Mouse (Mus musculus) ES-E14 (cell line): ENCODE measurements at regions not wholly inside any gene's neighbourhood (a gene's known extent, or its start where the extent isn't known, plus 50 kb on each side); places are given as distances from the start of the nearest gene placed in this dataset.

ENCODE experiments used
- DNase-seq: peaks from one replicate; pipeline ENCODE4 v3.0.0-alpha.2; 2013; ENCODE audit warnings: low read depth, low spot score
- H3K27ac ChIP-seq: 2 replicates; pipeline ENCODE4 v1.5.1; 2012; ENCODE audit warnings: low read depth, mild to moderate bottlenecking, low read length, moderate library complexity, mixed read lengths; ENCODE audit not compliant: poor library complexity, insufficient read depth, severe bottlenecking
- H3K36me3 ChIP-seq: 2 replicates; pipeline ENCODE4 v1.6.1; 2012; ENCODE audit warnings: mild to moderate bottlenecking, low read length, moderate library complexity, mixed read lengths; ENCODE audit not compliant: control insufficient read depth, poor library complexity, insufficient read depth, severe bottlenecking
- H3K4me1 ChIP-seq, 2 experiments: fragments of 150-350 bp in 1 of 2; sonication (generic) in 1 of 2; 2 replicates each; pipeline ENCODE4 v1.6.1; 2012; ENCODE audit warnings: low read length in 2 of 2, mild to moderate bottlenecking in 1 of 2, mixed read lengths in 1 of 2; ENCODE audit not compliant: control insufficient read depth in 2 of 2, insufficient read depth in 2 of 2, poor library complexity in 1 of 2
- H3K4me3 ChIP-seq, 2 experiments: fragments of 150-350 bp in 1 of 2; sonication (generic) in 1 of 2; 2 replicates each; pipeline ENCODE4 v1.5.1; 2012; ENCODE audit warnings: low read length in 2 of 2, low read depth in 1 of 2, mild to moderate bottlenecking in 1 of 2, mixed read lengths in 1 of 2; ENCODE audit not compliant: insufficient read depth in 1 of 2, poor library complexity in 1 of 2, severe bottlenecking in 1 of 2
- H3K9ac ChIP-seq: 2 replicates; pipeline ENCODE4 v1.6.1; 2012; ENCODE audit warnings: low read depth, mild to moderate bottlenecking, low read length, mixed read lengths; ENCODE audit not compliant: poor library complexity, insufficient read depth, severe bottlenecking
- H3K9me3 ChIP-seq: fragments of 150-350 bp; sonication (generic); 2 replicates; pipeline ENCODE4 v1.6.1; 2012; ENCODE audit warnings: low read depth, mild to moderate bottlenecking, low read length; ENCODE audit not compliant: control insufficient read depth, insufficient read depth
- CHD2 ChIP-seq: IDR thresholded peaks from 2 replicates; pipeline ENCODE4 v1.6.1; 2014; ENCODE audit warnings: mild to moderate bottlenecking, low read depth, low read length, inconsistent platforms
- HCFC1 ChIP-seq: IDR thresholded peaks from 2 replicates; pipeline ENCODE4 v1.6.1; 2012; ENCODE audit warnings: low read length, inconsistent platforms, borderline replicate concordance; ENCODE audit not compliant: insufficient read depth
- MAFK ChIP-seq: IDR thresholded peaks from 2 replicates; pipeline ENCODE4 v1.6.1; 2014; ENCODE audit warnings: mild to moderate bottlenecking, low read depth, low read length, inconsistent platforms; ENCODE audit not compliant: insufficient read depth
- ZC3H11A ChIP-seq: IDR thresholded peaks from 2 replicates; pipeline ENCODE4 v1.6.1; 2012; ENCODE audit warnings: low read depth, mild to moderate bottlenecking, inconsistent platforms, low read length, borderline replicate concordance
- ZNF384 ChIP-seq: IDR thresholded peaks from 2 replicates; pipeline ENCODE4 v1.6.1; 2012; ENCODE audit warnings: low read depth, low read length, inconsistent platforms
- in situ Hi-C, 2 experiments: fragments of 600-800 bp; cut with MboI; formaldehyde crosslinking; loops; one replicate each; pipeline ENCODE4 v1.15.1; 2025; ENCODE audit warnings: low sequenced_read_pairs in 2 of 2, inconsistent platforms in 1 of 2; ENCODE audit not compliant: unreplicated experiment in 2 of 2

DNA sequence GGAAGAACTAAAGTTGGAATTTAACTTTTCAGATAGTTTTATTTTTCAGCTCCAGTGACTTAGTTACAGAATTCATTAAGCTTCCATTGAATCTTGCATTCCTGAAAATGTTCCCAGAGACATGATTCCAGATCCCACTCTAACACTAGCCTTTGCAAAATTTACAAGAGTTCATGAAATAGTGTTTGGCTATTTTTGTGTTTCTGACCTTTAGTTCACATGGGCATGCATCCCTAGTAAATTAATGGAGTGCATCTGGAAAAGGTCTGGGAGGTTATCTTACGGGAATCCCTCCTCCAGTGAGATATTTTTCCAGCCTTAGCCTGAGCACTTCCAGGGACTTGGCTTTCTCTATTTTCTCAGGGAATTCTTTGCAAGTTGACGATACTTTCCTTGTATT lies 669.8 kb downstream of the Bckdhb start:
- DNase-seq, result no peak
- in situ Hi-C loops, result no loop called here
- Histone ChIP-seq H3K27ac (no peak overlapping the region), H3K9ac (no peak overlapping the region), H3K36me3 (no peaks in the 10 kb centered on the region), H3K4me1 (no peaks in the 10 kb centered on the region), H3K9me3 (no peaks in the 10 kb centered on the region), H3K4me3 (no peak overlapping the region)
- no peak for TF ChIP-seq MAFK
- TF ChIP-seq ZNF384, result no peak
- no peak for TF ChIP-seq HCFC1
- TF ChIP-seq ZC3H11A, result no peak
- no peak for TF ChIP-seq CHD2
